Mouse (Mus musculus) MEL (cell line): ENCODE measurements around the gene Pigk.
A peak's percentile ranks its signal among the peaks of the same experiment; 100 is the strongest.

Source experiments
- CHD2 ChIP-seq: IDR thresholded peaks from 2 replicates; pipeline ENCODE4 v1.6.1; 2011; ENCODE audit warnings: low read length, improper control_type of control experiment
- CTCF ChIP-seq, 3 experiments: IDR thresholded peaks in 2 of 3; conservative IDR thresholded peaks in 1 of 3; 2 replicates each; pipeline ENCODE4 v1.5.1; 2011 to 2012; ENCODE audit warnings: low read length in 3 of 3, low read depth in 2 of 3, mild to moderate bottlenecking in 2 of 3, improper control_type of control experiment in 1 of 3, inconsistent platforms in 1 of 3, mixed read lengths in 1 of 3, moderate library complexity in 1 of 3; ENCODE audit not compliant: control insufficient read depth in 1 of 3, insufficient read depth in 1 of 3, poor library complexity in 1 of 3, severe bottlenecking in 1 of 3
- GABPA ChIP-seq: IDR thresholded peaks from 2 replicates; pipeline ENCODE4 v1.6.1; 2012; ENCODE audit warnings: low read depth, mild to moderate bottlenecking, inconsistent platforms, low read length, improper control_type of control experiment, moderate library complexity
- HCFC1 ChIP-seq: IDR thresholded peaks from 2 replicates; pipeline ENCODE4 v1.6.1; 2012; ENCODE audit warnings: low read depth, mild to moderate bottlenecking, inconsistent platforms, low read length, improper control_type of control experiment, moderate library complexity
- MYB ChIP-seq: IDR thresholded peaks from 2 replicates; pipeline ENCODE4 v1.6.1; 2011; ENCODE audit warnings: mild to moderate bottlenecking, low read depth, low read length, improper control_type of control experiment
- MYC ChIP-seq: IDR thresholded peaks from 2 replicates; pipeline ENCODE4 v1.6.1; 2011; ENCODE audit warnings: low read depth, mild to moderate bottlenecking, low read length, improper control_type of control experiment, moderate library complexity
- POLR2A ChIP-seq, 2 experiments: IDR thresholded peaks; 2 replicates each; pipeline ENCODE4 v1.6.1; 2011 to 2012; ENCODE audit warnings: low read length in 2 of 2, mild to moderate bottlenecking in 2 of 2, control low read depth in 1 of 2, improper control_type of control experiment in 1 of 2, low read depth in 1 of 2, moderate library complexity in 1 of 2; ENCODE audit not compliant: control insufficient read depth in 1 of 2, insufficient read depth in 1 of 2, poor library complexity in 1 of 2
- TAL1 ChIP-seq: IDR thresholded peaks from 2 replicates; pipeline ENCODE4 v1.6.1; 2012; ENCODE audit warnings: mild to moderate bottlenecking, inconsistent platforms, low read length, moderate library complexity, mixed read lengths
- ZC3H11A ChIP-seq: IDR thresholded peaks from 2 replicates; pipeline ENCODE4 v1.6.1; 2012; ENCODE audit warnings: low read depth, mild to moderate bottlenecking, inconsistent platforms, low read length, improper control_type of control experiment
- ZMIZ1 ChIP-seq: IDR thresholded peaks from 2 replicates; pipeline ENCODE4 v1.6.1; 2012; ENCODE audit warnings: low read depth, mild to moderate bottlenecking, inconsistent platforms, low read length, improper control_type of control experiment, moderate library complexity

DNA sequence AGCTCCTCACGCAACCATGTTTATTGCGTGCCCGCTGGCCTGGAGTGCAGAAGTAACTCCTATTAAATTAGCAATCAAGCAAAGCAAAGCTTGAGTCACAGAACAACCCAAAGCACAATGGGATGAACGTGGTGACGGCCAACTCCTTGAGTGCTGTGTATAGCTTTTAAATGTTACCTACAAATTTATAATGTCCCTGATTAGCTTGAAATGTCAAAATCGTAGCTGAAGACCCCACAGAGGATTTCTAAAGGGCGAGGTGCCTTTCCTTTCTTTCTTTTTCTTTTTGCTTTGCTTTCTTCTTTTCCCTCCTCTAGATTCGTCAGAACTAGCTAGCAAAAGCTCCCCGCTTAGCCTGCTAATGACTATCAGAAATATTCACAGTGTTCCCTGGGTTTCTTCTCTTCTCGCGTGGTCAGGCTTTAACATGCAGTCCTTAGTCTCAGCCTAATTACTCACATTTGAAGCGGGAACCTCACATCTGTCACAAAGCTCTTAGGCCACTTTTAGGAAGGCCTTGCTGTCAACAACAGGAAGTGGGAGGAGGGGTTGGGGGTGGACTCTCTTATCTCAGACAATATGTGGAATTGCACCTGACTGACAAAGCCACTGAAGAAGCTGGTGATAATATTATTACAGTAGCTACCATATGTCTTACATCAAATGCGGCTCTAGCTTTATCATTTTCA lies 214.5 kb downstream of the Pigk start:
- TF ChIP-seq TAL1 (peak; percentile 57), CTCF (IDR thresholded peaks at IDR 0.05 in 2 of 3, conservative IDR thresholded peaks at IDR 0.05 in 1 of 3; ENCODE audit: control insufficient read depth in 1 of 3, insufficient read depth in 1 of 3, low read depth in 2 of 3, low read length in 3 of 3, poor library complexity in 1 of 3, severe bottlenecking in 1 of 3) (no peak), MYB (no peak), POLR2A (IDR thresholded peaks at IDR 0.05; ENCODE audit: control insufficient read depth in 1 of 2, insufficient read depth in 1 of 2, low read depth in 1 of 2, low read length in 2 of 2, poor library complexity in 1 of 2) (peak in 1 of 2 experiments; percentile 74; a peak in 2 of 4 replicates), HCFC1 (peak; percentile 77), CHD2 (peak; percentile 92), MYC (peak; percentile 92), ZMIZ1 (peak; percentile 77; the same call in 1 of the 2 replicates), GABPA (no peak), ZC3H11A (no peak)
